Mouse (Mus musculus) cerebellum, adult 2 months (tissue): Measurements from ENCODE around the gene Tll2.

ENCODE experiments used
- CTCF ChIP-seq: fragments of 200-500 bp; IDR thresholded peaks from 2 replicates; pipeline ENCODE4 v1.5.1; 2011; ENCODE audit warnings: low read depth, mild to moderate bottlenecking, control low read depth, low read length, moderate library complexity, borderline replicate concordance; ENCODE audit not compliant: insufficient read depth
- POLR2A ChIP-seq: fragments of 200-500 bp; IDR thresholded peaks from 2 replicates; pipeline ENCODE4 v1.6.1; 2011; ENCODE audit warnings: low read length, control low read depth, borderline replicate concordance; ENCODE audit not compliant: insufficient read depth

DNA sequence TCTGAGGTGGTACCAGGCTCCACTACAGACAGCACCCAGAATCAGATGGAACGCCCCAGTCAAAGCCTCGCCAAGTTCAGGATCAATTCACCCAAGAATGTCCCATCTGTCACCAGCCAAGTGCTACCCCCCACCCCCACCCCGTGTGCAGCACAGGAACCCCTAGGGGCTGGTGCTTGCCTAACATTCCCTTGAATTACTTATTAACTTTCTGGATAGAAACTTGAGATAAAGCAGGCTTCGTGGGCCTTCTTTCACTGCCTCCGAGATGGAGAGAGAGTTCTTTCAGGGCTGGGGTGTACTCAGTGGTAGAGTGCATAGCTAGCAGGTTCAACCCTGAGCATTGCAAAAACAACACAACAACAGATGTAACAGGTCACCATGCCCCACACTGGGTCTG lies 154.4 kb downstream of the Tll2 start:
- TF ChIP-seq CTCF (no peak), POLR2A (no peak)
